Mouse (Mus musculus) spleen, postnatal 10 days (tissue): ENCODE results near the gene Hpse.

ENCODE experiments used
- DNase-seq, 2 experiments: peaks; one replicate each; pipeline ENCODE4 v3.0.0; 2021 to 2022; ENCODE audit warnings: low spot score in 2 of 2

The Hpse gene

GRCm38 (mm10) chr5:100642316-100642715, 77.2 kb downstream of the Hpse start:
- no peak for DNase-seq

DNA sequence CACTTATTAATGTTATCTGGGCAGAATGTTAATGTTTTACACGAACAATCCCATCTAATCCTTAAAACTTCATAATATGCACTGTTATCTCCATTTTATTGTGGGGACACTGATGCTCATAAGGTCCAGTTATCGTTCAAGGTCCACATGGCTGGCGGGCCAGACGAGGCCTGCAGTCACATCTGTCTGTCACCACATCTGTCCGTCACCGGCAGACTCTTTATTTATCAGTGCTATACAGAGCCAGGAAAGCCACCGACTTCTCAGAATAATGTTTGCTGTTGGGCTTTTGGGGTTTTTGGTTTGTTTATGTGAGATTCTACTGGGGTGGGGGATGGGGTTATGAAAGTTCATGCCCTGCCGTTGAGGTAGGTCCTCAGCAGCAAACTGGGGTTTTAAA, 81.0 kb downstream of the Hpse start:
- DNase-seq, result no peak

GRCm38 (mm10) chr5:100636794-100637544, 82.5 kb downstream of the Hpse start:
- DNase-seq, result no peak

GRCm38 (mm10) chr5:100635908-100636307, 83.6 kb downstream of the Hpse start:
- DNase-seq, result no peak

- DNase-seq, result peak in 1 of 2 experiments; percentile 45
Observed at GRCm38 (mm10) chr5:100634885-100635478, 84.5 kb downstream of the Hpse start.

- DNase-seq, result no peak
Observed at GRCm38 (mm10) chr5:100632540-100633129, 86.9 kb downstream of the Hpse start.
